In genomic region chr11:19016481-19017220, GRCm38 (mm10) we compare ENCODE assay signal across 8 mouse cellular contexts. TPM values are rescaled to one million over a fixed set of nuclear protein-coding genes. Genes with fewer than 3 reads are reported as not detected.
DNase-seq lines count a peak whose midpoint lies in the region; ATAC-seq and TF ChIP-seq lines count a peak whose summit lies in the region.

No protein-coding gene starts in this region.

- no peaks in the 10 kb centered on the region for H3K27me3 ChIP-seq in kidney, postnatal 0 days (ENCODE audit: insufficient read depth, low read length)
- no peaks in the 10 kb centered on the region for H3K27me3 ChIP-seq in intestine, embryonic 15.5 days (replicated peaks)

- TF ChIP-seq POLR2A in embryonic fibroblast, embryonic 13.5 days (IDR thresholded peaks at IDR 0.05; ENCODE audit: low read depth, low read length): 0 out of 2 replicates have a peak, but pooled peaks have one; percentile 19

- H3K4me1 ChIP-seq in kidney, postnatal 0 days (replicated peaks; ENCODE audit: insufficient read depth, low read length): peaks cover 6% of the 10 kb centered on the region; the same call in 1 of the 2 replicates
- 0 out of 2 replicates have a peak, but pooled peaks cover 5% of the 10 kb centered on the region for H3K4me1 ChIP-seq in embryonic fibroblast, embryonic 13.5 days (ENCODE audit: control insufficient read depth, insufficient read depth, low read length)
- H3K4me1 ChIP-seq in intestine, embryonic 15.5 days (replicated peaks): peaks cover 8% of the 10 kb centered on the region

- no peaks in the 10 kb centered on the region for H3K9me3 ChIP-seq in kidney, postnatal 0 days (replicated peaks; ENCODE audit: low read length)
- no peaks in the 10 kb centered on the region for H3K9me3 ChIP-seq in intestine, embryonic 15.5 days

- H3K36me3 ChIP-seq in kidney, postnatal 0 days (ENCODE audit: insufficient read depth, low read length): 0 out of 2 replicates have a peak, but pooled peaks cover 3% of the 10 kb centered on the region
- H3K36me3 ChIP-seq in intestine, embryonic 15.5 days: no peaks in the 10 kb centered on the region

- peak overlapping the region; percentile 84 for H3K4me3 ChIP-seq in kidney, postnatal 0 days (replicated peaks; ENCODE audit: low read depth, low read length)
- H3K4me3 ChIP-seq in embryonic fibroblast, embryonic 13.5 days (ENCODE audit: insufficient read depth, low read length): peak overlapping the region; percentile 70
- peak overlapping the region; percentile 70 for H3K4me3 ChIP-seq in intestine, embryonic 15.5 days (replicated peaks)

- peak overlapping the region; percentile 93 for H3K9ac ChIP-seq in kidney, postnatal 0 days (ENCODE audit: low read depth, low read length)
- H3K9ac ChIP-seq in intestine, embryonic 15.5 days: peak overlapping the region; percentile 74

- peak overlapping the region; percentile 97 for H3K27ac ChIP-seq in kidney, postnatal 0 days
- peak overlapping the region; percentile 48 for H3K27ac ChIP-seq in embryonic fibroblast, embryonic 13.5 days (ENCODE audit: insufficient read depth, low read length)
- H3K27ac ChIP-seq in intestine, embryonic 15.5 days: peak overlapping the region; percentile 78

- WGBS in kidney, postnatal 0 days: 3% methylated on average over 10 of the region's 10 CpGs
- 3% methylated on average over 10 of the region's 10 CpGs for WGBS in intestine, embryonic 15.5 days

- H3K4me2 ChIP-seq in kidney, postnatal 0 days (ENCODE audit: low read length): peak overlapping the region; percentile 86
- H3K4me2 ChIP-seq in intestine, embryonic 15.5 days (replicated peaks): peak overlapping the region; percentile 80

- TF ChIP-seq CTCF in kidney, postnatal 0 days (IDR thresholded peaks at IDR 0.05; ENCODE audit: low read depth): no peak
- TF ChIP-seq CTCF in embryonic fibroblast, embryonic 13.5 days (IDR thresholded peaks at IDR 0.05; ENCODE audit: borderline replicate concordance, insufficient read depth, low read length): no peak

- ATAC-seq in kidney, postnatal 0 days (replicated peaks; ENCODE audit: low FRiP score, low read depth): no peak
- ATAC-seq in intestine, embryonic 15.5 days: no peak
- no peak for ATAC-seq in activated CD4-positive, CD25-positive, alpha-beta regulatory T cell, adult 4 months

- peak; percentile 51 for DNase-seq in kidney, postnatal 0 days (ENCODE audit: low spot score)
- no peak for DNase-seq in kidney, adult 8-10 months
- peak; percentile 55 for DNase-seq in neural tube, embryonic 10.5 days (ENCODE audit: extremely low spot score, low spot score)
- no peak for DNase-seq in layer of hippocampus, postnatal 36 days
- DNase-seq in spleen, adult 18-20 months: no peak

RNA-seq across cellular contexts. Expression of gene Meis1, which starts 2.1 kb away (rescaled TPM):
- polyA plus RNA-seq in kidney, postnatal 0 days (2015; fragmentation: Nextera tagmentation; extraction: Ambion mirVana): 59.0 and 66.7 TPM in 2 replicates
- 22.1 and 34.6 TPM in 2 replicates for polyA plus RNA-seq in embryonic fibroblast, embryonic 13.5 days (2011; ENCODE audit: insufficient read length, low read depth, missing spikeins)
- 106 and 112 TPM in 2 replicates for polyA plus RNA-seq in intestine, embryonic 15.5 days (2015; fragmentation: Nextera tagmentation; extraction: Ambion mirVana)
- total RNA-seq in layer of hippocampus, postnatal 36 days (2021): 1 to 10 TPM; 1.8 to 2.3 TPM
- polyA plus RNA-seq in activated CD4-positive, CD25-positive, alpha-beta regulatory T cell, adult 4 months (2017; shearing (Covaris generic)): under 1 TPM in 1 of 2 experiments, not detected in 1; 0.33 TPM

Comparison
In these comparisons a context has a peak if more than half of its experiments do, and no peak if none do; other contexts are left out.
1. DNase-seq: peak in kidney, postnatal 0 days (single experiment) and neural tube, embryonic 10.5 days (single experiment); none in kidney, adult 8-10 months (0 of 2), layer of hippocampus, postnatal 36 days (0 of 2) and spleen, adult 18-20 months (0 of 2).
2. RNA of gene Meis1, which starts 2.1 kb away (polyA plus RNA-seq): 106 to 112 TPM in intestine, embryonic 15.5 days, 59.0 to 66.7 TPM in kidney, postnatal 0 days and 22.1 to 34.6 TPM in embryonic fibroblast, embryonic 13.5 days; 0.33 TPM in activated CD4-positive, CD25-positive, alpha-beta regulatory T cell, adult 4 months; every median in the first group is over 10 times any median in the second.
3. Peak in every context shown above with its lines, with median percentiles within 50 percentile points of each other: H3K27ac ChIP-seq and H3K4me3 ChIP-seq.